In genomic region chr13:101129466-101129865, GRCm38 (mm10) we compare ENCODE assay signal across 25 mouse cellular contexts.
A peak's percentile ranks its signal among the peaks of the same experiment; 100 is the strongest.
DNase-seq lines count a peak whose midpoint lies in the region; ATAC-seq and TF ChIP-seq lines count a peak whose summit lies in the region.
"Had no signal": no experiment of that assay in that cellular context is flagged by ENCODE, and none has a peak within 500 bp of the region (broad histone marks: within the 10 kb centered on the region; RNA-seq: fewer than 3 reads in every experiment).

No protein-coding gene starts in this region.

- no peaks in the 10 kb centered on the region for H3K9me3 ChIP-seq in forebrain, embryonic 14.5 days (replicated peaks; ENCODE audit: control insufficient read depth, low read length)
- H3K9me3 ChIP-seq in forebrain, embryonic 10.5 days = no peaks in the 10 kb centered on the region
- H3K9me3 ChIP-seq: embryonic facial prominence, embryonic 12.5 days; hindbrain, embryonic 15.5 days; liver, embryonic 12.5 days; midbrain, embryonic 12.5 days; neural tube, embryonic 15.5 days had no signal

- H3K4me1 ChIP-seq in forebrain, embryonic 14.5 days (ENCODE audit: control insufficient read depth, insufficient read depth, low read length) = no peaks in the 10 kb centered on the region
- no peaks in the 10 kb centered on the region for H3K4me1 ChIP-seq in forebrain, embryonic 10.5 days
- H3K4me1 ChIP-seq: embryonic facial prominence, embryonic 12.5 days; hindbrain, embryonic 15.5 days; limb, embryonic 13.5 days; liver, embryonic 12.5 days; midbrain, embryonic 12.5 days; neural tube, embryonic 15.5 days had no signal

- no peaks in the 10 kb centered on the region for H3K36me3 ChIP-seq in forebrain, embryonic 14.5 days (ENCODE audit: control insufficient read depth, insufficient read depth, low read length)
- H3K36me3 ChIP-seq in forebrain, embryonic 10.5 days (replicated peaks) = no peaks in the 10 kb centered on the region
- H3K36me3 ChIP-seq: embryonic facial prominence, embryonic 12.5 days; hindbrain, embryonic 15.5 days; limb, embryonic 13.5 days; liver, embryonic 12.5 days; midbrain, embryonic 12.5 days; neural tube, embryonic 15.5 days had no signal

- no peak overlapping the region for H3K27ac ChIP-seq in forebrain, embryonic 14.5 days (ENCODE audit: low read depth, low read length)
- H3K27ac ChIP-seq in forebrain, embryonic 10.5 days = no peak overlapping the region
- H3K27ac ChIP-seq in left cerebral cortex, adult 2 months = peak overlapping the region; percentile 45; the same call in 1 of the 2 replicates
- H3K27ac ChIP-seq: embryonic facial prominence, embryonic 12.5 days; hindbrain, embryonic 15.5 days; limb, embryonic 13.5 days; liver, embryonic 12.5 days; midbrain, embryonic 12.5 days; neural tube, embryonic 15.5 days had no signal

- no peak overlapping the region for H3K4me3 ChIP-seq in forebrain, embryonic 14.5 days (ENCODE audit: low read depth, low read length)
- H3K4me3 ChIP-seq in forebrain, embryonic 10.5 days = no peak overlapping the region
- no peak overlapping the region for H3K4me3 ChIP-seq in left cerebral cortex, adult 2 months
- H3K4me3 ChIP-seq: embryonic facial prominence, embryonic 12.5 days; hindbrain, embryonic 15.5 days; limb, embryonic 13.5 days; liver, embryonic 12.5 days; midbrain, embryonic 12.5 days; neural tube, embryonic 15.5 days had no signal

- H3K4me2 ChIP-seq in forebrain, embryonic 14.5 days (ENCODE audit: low read length) = no peak overlapping the region
- H3K4me2 ChIP-seq: embryonic facial prominence, embryonic 12.5 days; heart, embryonic 11.5 days; hindbrain, embryonic 15.5 days; limb, embryonic 13.5 days; liver, embryonic 12.5 days; midbrain, embryonic 12.5 days; neural tube, embryonic 15.5 days had no signal

- H3K9ac ChIP-seq in forebrain, embryonic 14.5 days (ENCODE audit: low read length) = no peak overlapping the region
- H3K9ac ChIP-seq: embryonic facial prominence, embryonic 12.5 days; hindbrain, embryonic 15.5 days; limb, embryonic 13.5 days; liver, embryonic 12.5 days; midbrain, embryonic 12.5 days; neural tube, embryonic 15.5 days had no signal

- intact Hi-C loops in left cerebral cortex, adult 2 months (cut with DNase I) = no loop called here

- DNase-seq in forebrain, embryonic 14.5 days (ENCODE audit: low spot score) = peak; percentile 27
- DNase-seq in forebrain, embryonic 10.5 days (ENCODE audit: extremely low spot score, low spot score) = no peak
- no peak for DNase-seq in left cerebral cortex, adult 2 months (ENCODE audit: extremely low spot score in 1 of 2, low spot score in 2 of 2)
- DNase-seq in left cerebral cortex, adult 11 months (ENCODE audit: low spot score) = no peak
- peak; percentile 35 for DNase-seq in brain, embryonic 14.5 days (ENCODE audit: low read depth)
- DNase-seq in layer of hippocampus, adult 9-10 months (ENCODE audit: low spot score) = peak; percentile 9
- no peak for DNase-seq in thymus, postnatal 4 days
- DNase-seq in cerebellum, adult 18-20 months = no peak
- DNase-seq: adrenal gland, postnatal 14 days; cerebellum, adult 11-12 months; cerebellum, postnatal 14 days; gastrocnemius, postnatal 14 days; heart, adult 11 months; kidney, adult 8-10 months; kidney, postnatal 10 days; lung, adult 18-20 months; lung, postnatal 14 days; thymus, adult 2 months had no signal

- H3K27me3 ChIP-seq in forebrain, embryonic 14.5 days (replicated peaks; ENCODE audit: control insufficient read depth, insufficient read depth, low read length) = no peaks in the 10 kb centered on the region
- H3K27me3 ChIP-seq in forebrain, embryonic 10.5 days (ENCODE audit: poor library complexity, severe bottlenecking) = no peaks in the 10 kb centered on the region
- H3K27me3 ChIP-seq: embryonic facial prominence, embryonic 12.5 days; hindbrain, embryonic 15.5 days; limb, embryonic 13.5 days; liver, embryonic 12.5 days; midbrain, embryonic 12.5 days; neural tube, embryonic 15.5 days had no signal

- ATAC-seq in forebrain, embryonic 14.5 days = no peak
- ATAC-seq: liver, embryonic 12.5 days had no signal

- no peak for TF ChIP-seq POLR2A in brain, embryonic 14.5 days (IDR thresholded peaks at IDR 0.05; ENCODE audit: borderline replicate concordance, extremely low read depth, insufficient read depth, insufficient read length, poor library complexity, severe bottlenecking)

- no peak for TF ChIP-seq CTCF in left cerebral cortex, adult 2 months (IDR thresholded peaks at IDR 0.05)
- no peak for TF ChIP-seq CTCF in brain, embryonic 14.5 days (IDR thresholded peaks at IDR 0.05; ENCODE audit: borderline replicate concordance, extremely low read depth, insufficient read depth, insufficient read length)

- 88% methylated on average over 3 of the region's 3 CpGs for WGBS in forebrain, embryonic 14.5 days
- 91% methylated on average over 3 of the region's 3 CpGs for WGBS in forebrain, embryonic 10.5 days

Comparison
In these comparisons a context has a peak if more than half of its experiments do, and no peak if none do; other contexts are left out.
1. DNase-seq: peak in forebrain, embryonic 14.5 days (single experiment), brain, embryonic 14.5 days (single experiment) and layer of hippocampus, adult 9-10 months (single experiment); none in forebrain, embryonic 10.5 days (single experiment), left cerebral cortex, adult 2 months (0 of 2), left cerebral cortex, adult 11 months (single experiment), thymus, postnatal 4 days (single experiment) and cerebellum, adult 18-20 months (0 of 2).